In the genomic region with DNA sequence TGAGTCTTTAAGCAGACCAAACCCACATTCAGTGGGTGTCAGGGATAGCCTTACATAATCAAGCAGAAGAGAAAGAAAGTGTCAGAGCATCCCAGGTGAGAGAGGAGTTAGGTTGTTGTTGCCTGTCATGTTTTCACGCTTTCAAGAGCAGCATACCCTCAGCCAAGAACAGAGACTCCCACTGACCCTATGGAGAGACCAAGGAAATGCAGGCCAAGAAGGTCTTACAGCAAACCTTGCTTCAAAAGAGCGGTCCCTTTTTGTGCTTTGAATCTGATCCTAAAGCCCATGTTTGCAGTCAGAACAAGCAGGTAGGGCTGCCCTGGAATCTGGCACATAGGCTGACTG, we compare ENCODE assay signal across 8 mouse cellular contexts. TPM values are rescaled to one million over a fixed set of nuclear protein-coding genes. Genes with fewer than 3 reads are reported as not detected.
A peak's percentile ranks its signal among the peaks of the same experiment; 100 is the strongest.
DNase-seq lines count a peak whose midpoint lies in the region; ATAC-seq and TF ChIP-seq lines count a peak whose summit lies in the region.

No protein-coding gene starts in this region.

- WGBS in heart, embryonic 10.5 days: 42% methylated on average over 2 of the region's 2 CpGs
- WGBS in heart, embryonic 13.5 days: 54% methylated on average over 2 of the region's 2 CpGs
- 38% methylated on average over 2 of the region's 2 CpGs for WGBS in limb, embryonic 10.5 days
- 39% methylated on average over 2 of the region's 2 CpGs for WGBS in olfactory bulb, adult 2 months

- H3K4me3 ChIP-seq in heart, embryonic 10.5 days: peak overlapping the region; percentile 93; the same call in 1 of the 2 replicates
- peak overlapping the region; percentile 90 for H3K4me3 ChIP-seq in heart, embryonic 13.5 days
- H3K4me3 ChIP-seq in limb, embryonic 10.5 days: peak overlapping the region; percentile 96
- peak overlapping the region; percentile 50 for H3K4me3 ChIP-seq in olfactory bulb, adult 2 months (ENCODE audit: insufficient read depth, low read depth, low read length)

- peak overlapping the region; percentile 69 for H3K9ac ChIP-seq in heart, embryonic 13.5 days

- no peak for DNase-seq in heart, embryonic 10.5 days (ENCODE audit: low spot score)
- DNase-seq in heart, adult 8-10 months (ENCODE audit: low spot score): no peak
- DNase-seq in cerebellum, adult 18-20 months: peak; percentile 31 to 53
- DNase-seq in limb, embryonic 10.5 days (ENCODE audit: low spot score): no peak
- no peak for DNase-seq in left cerebral cortex, adult 11 months (ENCODE audit: low spot score)

- peaks cover 33% of the 10 kb centered on the region for H3K4me1 ChIP-seq in heart, embryonic 10.5 days
- peaks cover 34% of the 10 kb centered on the region for H3K4me1 ChIP-seq in heart, embryonic 13.5 days
- H3K4me1 ChIP-seq in limb, embryonic 10.5 days: peaks cover 49% of the 10 kb centered on the region
- no peaks in the 10 kb centered on the region for H3K4me1 ChIP-seq in olfactory bulb, adult 2 months (ENCODE audit: control insufficient read depth, insufficient read depth, low read length)

- ATAC-seq in heart, embryonic 13.5 days (ENCODE audit: extremely low read depth, insufficient number of reproducible peaks, low FRiP score, low TSS enrichment): no peak
- ATAC-seq in erythroblast, adult 5-6 weeks (replicated peaks; ENCODE audit: low FRiP score, poor library complexity, severe bottlenecking): no peak

- H3K27ac ChIP-seq in heart, embryonic 10.5 days: peak overlapping the region; percentile 97; the same call in 1 of the 2 replicates
- peak overlapping the region; percentile 36 for H3K27ac ChIP-seq in heart, embryonic 13.5 days (replicated peaks)
- peak overlapping the region; percentile 5; the same call in 1 of the 2 replicates for H3K27ac ChIP-seq in limb, embryonic 10.5 days
- peak overlapping the region; percentile 86 for H3K27ac ChIP-seq in olfactory bulb, adult 2 months (ENCODE audit: insufficient read depth, low read depth, low read length)

- TF ChIP-seq POLR2A in olfactory bulb, adult 2 months (IDR thresholded peaks at IDR 0.05; ENCODE audit: insufficient read depth, low read depth, low read length): no peak

- no peaks in the 10 kb centered on the region for H3K27me3 ChIP-seq in heart, embryonic 10.5 days (ENCODE audit: insufficient read depth, poor library complexity, severe bottlenecking)
- no peaks in the 10 kb centered on the region for H3K27me3 ChIP-seq in heart, embryonic 13.5 days (replicated peaks)
- no peaks in the 10 kb centered on the region for H3K27me3 ChIP-seq in limb, embryonic 10.5 days (ENCODE audit: low read depth, poor library complexity, severe bottlenecking)

- no peak for TF ChIP-seq CTCF in olfactory bulb, adult 2 months (IDR thresholded peaks at IDR 0.05; ENCODE audit: insufficient read depth, low read depth, low read length)

- no peaks in the 10 kb centered on the region; the same call in 1 of the 2 replicates for H3K36me3 ChIP-seq in heart, embryonic 10.5 days
- H3K36me3 ChIP-seq in heart, embryonic 13.5 days: peaks cover 3% of the 10 kb centered on the region
- peaks cover 14% of the 10 kb centered on the region for H3K36me3 ChIP-seq in limb, embryonic 10.5 days

- H3K4me2 ChIP-seq in heart, embryonic 13.5 days: peak overlapping the region; percentile 92

- H3K9me3 ChIP-seq in heart, embryonic 10.5 days: no peaks in the 10 kb centered on the region
- no peaks in the 10 kb centered on the region for H3K9me3 ChIP-seq in heart, embryonic 13.5 days
- no peaks in the 10 kb centered on the region for H3K9me3 ChIP-seq in limb, embryonic 10.5 days (replicated peaks)

RNA-seq across cellular contexts. Expression of a gene that starts 3.3 kb away (rescaled TPM):
- polyA plus RNA-seq in heart, embryonic 10.5 days (2016; fragmentation: Nextera tagmentation; extraction: Ambion mirVana): 40.4 and 60.1 TPM in 2 replicates
- total RNA-seq in heart, adult 8-10 months (2022): 10 to 100 TPM; 35.4 to 53.6 (median 45.5) TPM
- polyA plus RNA-seq in heart, embryonic 13.5 days (2015; fragmentation: Nextera tagmentation; extraction: Ambion mirVana): 28.2 and 28.9 TPM in 2 replicates
- 49.9 and 52.4 TPM in 2 replicates for polyA plus RNA-seq in limb, embryonic 10.5 days (2016; fragmentation: Nextera tagmentation; extraction: Ambion mirVana)
- not detected in 2 replicates for polyA plus RNA-seq in olfactory bulb, adult 2 months (2012; ENCODE audit: insufficient read depth, insufficient read length, low replicate concordance, missing spikeins)
- 55.1 and 55.2 TPM in 2 replicates for total RNA-seq in erythroblast, adult 5-6 weeks (2015; ENCODE audit: low replicate concordance)
- 14.9 and 27.0 TPM in 2 replicates for total RNA-seq in erythroblast, adult 5-6 weeks (2017; ENCODE audit: low replicate concordance)

Comparison
In these comparisons a context has a peak if more than half of its experiments do, and no peak if none do; other contexts are left out.
1. DNase-seq: peak in cerebellum, adult 18-20 months (2 of 2); none in heart, embryonic 10.5 days (single experiment), heart, adult 8-10 months (single experiment), limb, embryonic 10.5 days (single experiment) and left cerebral cortex, adult 11 months (single experiment).
2. H3K27ac ChIP-seq: peak in every context shown above with its lines; median percentile 97 in heart, embryonic 10.5 days; 86 in olfactory bulb, adult 2 months; 36 in heart, embryonic 13.5 days; 5 in limb, embryonic 10.5 days.
3. Peak in every context shown above with its lines, with median percentiles within 50 percentile points of each other: H3K4me3 ChIP-seq.